8 mouse cellular contexts compared by ENCODE assay signal in genomic region chr2:168207883-168208282, GRCm38 (mm10). TPM values are rescaled to one million over a fixed set of nuclear protein-coding genes. Genes with fewer than 3 reads are reported as not detected.
DNase-seq lines count a peak whose midpoint lies in the region; ATAC-seq lines count a peak whose summit lies in the region.

No protein-coding gene starts in this region.

- peak; percentile 17 for DNase-seq in layer of hippocampus, adult 9-11 months
- DNase-seq in layer of hippocampus, adult 9-10 months (ENCODE audit: low spot score), result no peak
- DNase-seq in forebrain, embryonic 10.5 days (ENCODE audit: extremely low spot score, low spot score), result no peak
- no peak for DNase-seq in layer of hippocampus, postnatal 25 days (ENCODE audit: extremely low spot score in 1 of 2, low spot score in 1 of 2)
- DNase-seq in urinary bladder, postnatal 4 days (ENCODE audit: low spot score in 2 of 2), result no peak
- no peak for DNase-seq in adrenal gland, postnatal 36 days

- H3K4me1 ChIP-seq in forebrain, embryonic 10.5 days, result peaks cover 24% of the 10 kb centered on the region
- peaks cover 19% of the 10 kb centered on the region for H3K4me1 ChIP-seq in kidney, embryonic 16.5 days (ENCODE audit: insufficient read depth, low read length)
- peaks cover 28% of the 10 kb centered on the region for H3K4me1 ChIP-seq in neural tube, embryonic 13.5 days (replicated peaks)

- WGBS in forebrain, embryonic 10.5 days, result 95% methylated on average over 3 of the region's 3 CpGs
- WGBS in kidney, embryonic 16.5 days, result 94% methylated on average over 3 of the region's 3 CpGs
- WGBS in neural tube, embryonic 13.5 days, result 93% methylated on average over 3 of the region's 3 CpGs

- H3K4me2 ChIP-seq in kidney, embryonic 16.5 days (replicated peaks; ENCODE audit: low read depth, low read length), result no peak overlapping the region
- peak overlapping the region; percentile 50 for H3K4me2 ChIP-seq in neural tube, embryonic 13.5 days

- peak overlapping the region; percentile 100 for H3K27ac ChIP-seq in forebrain, embryonic 10.5 days
- H3K27ac ChIP-seq in kidney, embryonic 16.5 days (ENCODE audit: low read length), result peak overlapping the region; percentile 98
- H3K27ac ChIP-seq in neural tube, embryonic 13.5 days (replicated peaks), result peak overlapping the region; percentile 99

- H3K9ac ChIP-seq in kidney, embryonic 16.5 days (replicated peaks; ENCODE audit: low read length), result no peak overlapping the region
- no peak overlapping the region for H3K9ac ChIP-seq in neural tube, embryonic 13.5 days

- no peaks in the 10 kb centered on the region for H3K27me3 ChIP-seq in forebrain, embryonic 10.5 days (ENCODE audit: poor library complexity, severe bottlenecking)
- H3K27me3 ChIP-seq in kidney, embryonic 16.5 days (ENCODE audit: insufficient read depth, low read length), result no peaks in the 10 kb centered on the region
- H3K27me3 ChIP-seq in neural tube, embryonic 13.5 days, result no peaks in the 10 kb centered on the region

- peak overlapping the region; percentile 98 for H3K4me3 ChIP-seq in forebrain, embryonic 10.5 days
- H3K4me3 ChIP-seq in kidney, embryonic 16.5 days (ENCODE audit: low read length), result no peak overlapping the region
- no peak overlapping the region for H3K4me3 ChIP-seq in neural tube, embryonic 13.5 days

- ATAC-seq in kidney, embryonic 16.5 days (ENCODE audit: low FRiP score, low TSS enrichment), result no peak
- no peak for ATAC-seq in neural tube, embryonic 13.5 days (ENCODE audit: low read depth)

- peaks cover 79% of the 10 kb centered on the region for H3K36me3 ChIP-seq in forebrain, embryonic 10.5 days (replicated peaks)
- H3K36me3 ChIP-seq in kidney, embryonic 16.5 days (ENCODE audit: insufficient read depth, low read length), result peaks cover 45% of the 10 kb centered on the region
- peaks cover 58% of the 10 kb centered on the region for H3K36me3 ChIP-seq in neural tube, embryonic 13.5 days

- H3K9me3 ChIP-seq in forebrain, embryonic 10.5 days, result peaks cover 5% of the 10 kb centered on the region; the same call in 1 of the 2 replicates
- no peaks in the 10 kb centered on the region for H3K9me3 ChIP-seq in kidney, embryonic 16.5 days (ENCODE audit: low read length)
- H3K9me3 ChIP-seq in neural tube, embryonic 13.5 days, result no peaks in the 10 kb centered on the region

RNA-seq across cellular contexts. Expression of gene Adnp, which starts 1.0 kb away (rescaled TPM):
- polyA plus RNA-seq in forebrain, embryonic 10.5 days (2016; fragmentation: Nextera tagmentation; extraction: Ambion mirVana), result 2.4 and 3.7 TPM in 2 replicates
- 1.3 and 2.3 TPM in 2 replicates for polyA plus RNA-seq in kidney, embryonic 16.5 days (2015; fragmentation: Nextera tagmentation; extraction: Ambion mirVana)
- polyA plus RNA-seq in neural tube, embryonic 13.5 days (2015; fragmentation: Nextera tagmentation; extraction: Ambion mirVana), result 3.1 and 5.9 TPM in 2 replicates
- 100 to 1,000 TPM in 1 of 2 experiments, 10 to 100 TPM in 1; 78.3 to 102 TPM for total RNA-seq in layer of hippocampus, postnatal 25 days (2021)
- total RNA-seq in adrenal gland, postnatal 36 days (2021), result 10 to 100 TPM; 52.1 to 61.7 TPM

RNA-seq across cellular contexts. Expression of gene Gm20716, which starts 22.3 kb away (rescaled TPM):
- polyA plus RNA-seq in forebrain, embryonic 10.5 days (2016; fragmentation: Nextera tagmentation; extraction: Ambion mirVana), result 18.5 and 20.7 TPM in 2 replicates
- 16.7 and 18.6 TPM in 2 replicates for polyA plus RNA-seq in kidney, embryonic 16.5 days (2015; fragmentation: Nextera tagmentation; extraction: Ambion mirVana)
- 21.7 and 25.0 TPM in 2 replicates for polyA plus RNA-seq in neural tube, embryonic 13.5 days (2015; fragmentation: Nextera tagmentation; extraction: Ambion mirVana)
- 10 to 100 TPM; 26.9 to 32.7 TPM for total RNA-seq in layer of hippocampus, postnatal 25 days (2021)
- 10 to 100 TPM; 26.6 to 27.7 TPM for total RNA-seq in adrenal gland, postnatal 36 days (2021)

RNA-seq across cellular contexts. Expression of gene Dpm1, which starts 22.5 kb away (rescaled TPM):
- 70.9 and 77.6 TPM in 2 replicates for polyA plus RNA-seq in forebrain, embryonic 10.5 days (2016; fragmentation: Nextera tagmentation; extraction: Ambion mirVana)
- 82.2 and 99.4 TPM in 2 replicates for polyA plus RNA-seq in kidney, embryonic 16.5 days (2015; fragmentation: Nextera tagmentation; extraction: Ambion mirVana)
- polyA plus RNA-seq in neural tube, embryonic 13.5 days (2015; fragmentation: Nextera tagmentation; extraction: Ambion mirVana), result 66.2 and 75.9 TPM in 2 replicates
- 10 to 100 TPM; 68.7 to 71.0 TPM for total RNA-seq in layer of hippocampus, postnatal 25 days (2021)
- 100 to 1,000 TPM; 104 to 123 TPM for total RNA-seq in adrenal gland, postnatal 36 days (2021)

RNA-seq across cellular contexts. Expression of gene Mocs3, which starts 22.5 kb away (rescaled TPM):
- polyA plus RNA-seq in forebrain, embryonic 10.5 days (2016; fragmentation: Nextera tagmentation; extraction: Ambion mirVana), result 5.2 and 6.4 TPM in 2 replicates
- polyA plus RNA-seq in kidney, embryonic 16.5 days (2015; fragmentation: Nextera tagmentation; extraction: Ambion mirVana), result 6.0 and 6.2 TPM in 2 replicates
- 8.2 and 8.7 TPM in 2 replicates for polyA plus RNA-seq in neural tube, embryonic 13.5 days (2015; fragmentation: Nextera tagmentation; extraction: Ambion mirVana)
- 10 to 100 TPM; 17.1 to 17.7 TPM for total RNA-seq in layer of hippocampus, postnatal 25 days (2021)
- total RNA-seq in adrenal gland, postnatal 36 days (2021), result 10 to 100 TPM; 14.3 to 15.8 TPM
